Comparison of ENCODE assay signal across 8 mouse cellular contexts in the genomic region with DNA sequence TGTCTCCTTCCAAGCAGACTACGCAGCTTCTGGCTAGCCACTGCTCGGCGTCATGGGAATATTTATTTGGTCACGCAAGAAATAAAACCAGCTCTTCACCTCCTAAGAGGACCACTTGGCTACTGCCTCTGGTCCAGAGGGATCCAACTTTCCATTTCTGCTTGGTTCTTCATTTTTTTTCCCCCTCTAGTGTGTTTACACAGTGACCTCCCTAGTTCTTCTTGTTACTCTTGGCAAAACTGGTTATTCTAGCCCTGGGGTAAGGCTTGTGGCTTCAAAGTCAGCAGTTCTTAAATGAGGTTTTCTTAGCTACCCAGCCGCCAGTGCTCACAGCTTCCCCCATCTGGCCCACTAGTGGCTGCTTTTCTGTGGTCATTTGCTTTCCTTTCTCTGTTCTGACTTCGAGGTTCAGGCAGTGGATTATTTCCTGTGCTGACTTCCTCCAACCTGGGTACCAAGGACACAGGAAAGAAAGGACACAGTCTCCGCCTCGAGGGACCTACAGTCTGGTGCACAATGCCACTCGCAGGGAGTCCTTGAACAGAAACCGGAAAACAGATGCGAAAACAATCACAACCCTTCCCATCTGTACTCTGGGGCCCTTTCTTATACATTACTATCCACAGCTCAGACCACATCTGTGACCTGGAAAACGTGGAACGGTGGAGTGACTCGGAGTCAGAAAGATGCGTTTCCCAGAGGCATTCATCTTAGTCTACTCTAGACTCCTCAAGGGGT. TPM values are rescaled to one million over a fixed set of nuclear protein-coding genes. Genes with fewer than 3 reads are reported as not detected.
DNase-seq lines count a peak whose midpoint lies in the region; ATAC-seq lines count a peak whose summit lies in the region.

No protein-coding gene starts in this region.

- ATAC-seq in midbrain, embryonic 13.5 days: no peak
- ATAC-seq in midbrain, embryonic 15.5 days (replicated peaks): no peak
- no peak for ATAC-seq in limb, embryonic 12.5 days (ENCODE audit: insufficient number of reproducible peaks, insufficient read depth, low FRiP score, low TSS enrichment, low read depth)
- no peak for ATAC-seq in neural tube, embryonic 11.5 days (ENCODE audit: insufficient read depth, low FRiP score, low TSS enrichment)

- H3K4me3 ChIP-seq in midbrain, embryonic 13.5 days (replicated peaks): no peak overlapping the region
- H3K4me3 ChIP-seq in midbrain, embryonic 15.5 days: no peak overlapping the region
- peak overlapping the region; percentile 6; the same call in 1 of the 2 replicates for H3K4me3 ChIP-seq in brown adipose tissue, adult 24 weeks (ENCODE audit: insufficient read depth, low read depth, low read length)
- H3K4me3 ChIP-seq in limb, embryonic 12.5 days (replicated peaks): no peak overlapping the region
- H3K4me3 ChIP-seq in neural tube, embryonic 11.5 days (ENCODE audit: low read depth, low read length): no peak overlapping the region

- peaks cover 26% of the 10 kb centered on the region for H3K4me1 ChIP-seq in midbrain, embryonic 13.5 days (replicated peaks)
- peaks cover 13% of the 10 kb centered on the region for H3K4me1 ChIP-seq in midbrain, embryonic 15.5 days
- peaks cover 21% of the 10 kb centered on the region for H3K4me1 ChIP-seq in brown adipose tissue, adult 24 weeks (ENCODE audit: control insufficient read depth, insufficient read depth, insufficient read length, low read length)
- peaks cover 31% of the 10 kb centered on the region for H3K4me1 ChIP-seq in limb, embryonic 12.5 days (replicated peaks)
- peaks cover 7% of the 10 kb centered on the region for H3K4me1 ChIP-seq in neural tube, embryonic 11.5 days (ENCODE audit: control insufficient read depth, insufficient read depth, low read length)

- DNase-seq in heart, postnatal 4 days: peak; percentile 58
- peak; percentile 50 for DNase-seq in neural tube, embryonic 11.5 days (ENCODE audit: low spot score)
- DNase-seq in frontal cortex, adult 2 months (ENCODE audit: extremely low spot score in 1 of 2, low spot score in 1 of 2): no peak
- DNase-seq in right cerebral cortex, postnatal 4 days: no peak

- 0 out of 2 replicates have a peak overlapping the region, but pooled peaks have one; percentile 5 for H3K9ac ChIP-seq in midbrain, embryonic 13.5 days (replicated peaks)
- no peak overlapping the region for H3K9ac ChIP-seq in midbrain, embryonic 15.5 days
- no peak overlapping the region for H3K9ac ChIP-seq in limb, embryonic 12.5 days (replicated peaks)
- H3K9ac ChIP-seq in neural tube, embryonic 11.5 days (ENCODE audit: low read length): no peak overlapping the region

- H3K36me3 ChIP-seq in midbrain, embryonic 13.5 days: no peaks in the 10 kb centered on the region
- no peaks in the 10 kb centered on the region for H3K36me3 ChIP-seq in midbrain, embryonic 15.5 days (replicated peaks)
- H3K36me3 ChIP-seq in limb, embryonic 12.5 days: no peaks in the 10 kb centered on the region
- H3K36me3 ChIP-seq in neural tube, embryonic 11.5 days (ENCODE audit: control insufficient read depth, insufficient read depth, low read length): no peaks in the 10 kb centered on the region

- 0 out of 2 replicates have a peak overlapping the region, but pooled peaks have one; percentile 25 for H3K27ac ChIP-seq in midbrain, embryonic 13.5 days
- no peak overlapping the region for H3K27ac ChIP-seq in midbrain, embryonic 15.5 days
- peak overlapping the region; percentile 95 for H3K27ac ChIP-seq in brown adipose tissue, adult 24 weeks (replicated peaks; ENCODE audit: low read depth, low read length)
- H3K27ac ChIP-seq in limb, embryonic 12.5 days: peak overlapping the region; percentile 66
- no peak overlapping the region for H3K27ac ChIP-seq in neural tube, embryonic 11.5 days (ENCODE audit: low read depth, low read length)

- WGBS in midbrain, embryonic 13.5 days: 45% methylated on average over 15 of the region's 15 CpGs
- 47% methylated on average over 15 of the region's 15 CpGs for WGBS in midbrain, embryonic 15.5 days
- 38% methylated on average over 15 of the region's 15 CpGs for WGBS in limb, embryonic 12.5 days
- 38% methylated on average over 15 of the region's 15 CpGs for WGBS in neural tube, embryonic 11.5 days

- no peak overlapping the region for H3K4me2 ChIP-seq in midbrain, embryonic 13.5 days (replicated peaks)
- no peak overlapping the region for H3K4me2 ChIP-seq in midbrain, embryonic 15.5 days
- H3K4me2 ChIP-seq in limb, embryonic 12.5 days: peak overlapping the region; percentile 15; the same call in 1 of the 2 replicates
- H3K4me2 ChIP-seq in neural tube, embryonic 11.5 days (ENCODE audit: low read depth): no peak overlapping the region

- peaks cover 2% of the 10 kb centered on the region; the same call in 1 of the 2 replicates for H3K27me3 ChIP-seq in midbrain, embryonic 13.5 days
- no peaks in the 10 kb centered on the region; the same call in 1 of the 2 replicates for H3K27me3 ChIP-seq in midbrain, embryonic 15.5 days (replicated peaks)
- 0 out of 2 replicates have a peak, but pooled peaks cover 13% of the 10 kb centered on the region for H3K27me3 ChIP-seq in limb, embryonic 12.5 days
- no peaks in the 10 kb centered on the region for H3K27me3 ChIP-seq in neural tube, embryonic 11.5 days (ENCODE audit: control insufficient read depth, insufficient read depth, low read length)

- H3K9me3 ChIP-seq in midbrain, embryonic 13.5 days: no peaks in the 10 kb centered on the region
- no peaks in the 10 kb centered on the region for H3K9me3 ChIP-seq in midbrain, embryonic 15.5 days
- H3K9me3 ChIP-seq in limb, embryonic 12.5 days: no peaks in the 10 kb centered on the region
- H3K9me3 ChIP-seq in neural tube, embryonic 11.5 days (ENCODE audit: control insufficient read depth, low read length): no peaks in the 10 kb centered on the region

RNA-seq across cellular contexts. Expression of a gene that starts 4.6 kb away (rescaled TPM):
- 1.9 and 2.0 TPM in 2 replicates for polyA plus RNA-seq in midbrain, embryonic 13.5 days (2015; fragmentation: Nextera tagmentation; extraction: Ambion mirVana)
- 3.7 and 4.2 TPM in 2 replicates for polyA plus RNA-seq in midbrain, embryonic 15.5 days (2015; fragmentation: Nextera tagmentation; extraction: Ambion mirVana)
- polyA plus RNA-seq in brown adipose tissue, adult 24 weeks (2012; ENCODE audit: insufficient read depth, insufficient read length, missing spikeins): not detected in 2 replicates
- total RNA-seq in heart, postnatal 4 days (2021): 1 to 10 TPM; 3.3 to 3.5 TPM
- 1.1 and 1.2 TPM in 2 replicates for polyA plus RNA-seq in limb, embryonic 12.5 days (2016; fragmentation: Nextera tagmentation; extraction: Ambion mirVana)
- polyA plus RNA-seq in neural tube, embryonic 11.5 days (2014; fragmentation: Nextera tagmentation; extraction: Ambion mirVana): 1.7 and 2.5 TPM in 2 replicates
- polyA plus RNA-seq in frontal cortex, adult 2 months (2012; rRNA removed): 3.4 and 4.5 TPM in 2 replicates

RNA-seq across cellular contexts. Expression of a gene that starts 25.3 kb away (rescaled TPM):
- polyA plus RNA-seq in midbrain, embryonic 13.5 days (2015; fragmentation: Nextera tagmentation; extraction: Ambion mirVana): 44.0 and 49.9 TPM in 2 replicates
- 57.2 and 58.7 TPM in 2 replicates for polyA plus RNA-seq in midbrain, embryonic 15.5 days (2015; fragmentation: Nextera tagmentation; extraction: Ambion mirVana)
- 26.2 and 29.3 TPM in 2 replicates for polyA plus RNA-seq in brown adipose tissue, adult 24 weeks (2012; ENCODE audit: insufficient read depth, insufficient read length, missing spikeins)
- 100 to 1,000 TPM; 230 to 244 TPM for total RNA-seq in heart, postnatal 4 days (2021)
- 66.4 and 74.9 TPM in 2 replicates for polyA plus RNA-seq in limb, embryonic 12.5 days (2016; fragmentation: Nextera tagmentation; extraction: Ambion mirVana)
- polyA plus RNA-seq in neural tube, embryonic 11.5 days (2014; fragmentation: Nextera tagmentation; extraction: Ambion mirVana): 79.8 and 93.6 TPM in 2 replicates
- 19.1 and 19.9 TPM in 2 replicates for polyA plus RNA-seq in frontal cortex, adult 2 months (2012; rRNA removed)

RNA-seq across cellular contexts. Expression of a gene that starts 30.5 kb away (rescaled TPM):
- 0.20 TPM in 1 of 2 replicates, not detected in the other for polyA plus RNA-seq in midbrain, embryonic 13.5 days (2015; fragmentation: Nextera tagmentation; extraction: Ambion mirVana)
- 0.32 and 0.37 TPM in 2 replicates for polyA plus RNA-seq in midbrain, embryonic 15.5 days (2015; fragmentation: Nextera tagmentation; extraction: Ambion mirVana)
- not detected in 2 replicates for polyA plus RNA-seq in brown adipose tissue, adult 24 weeks (2012; ENCODE audit: insufficient read depth, insufficient read length, missing spikeins)
- total RNA-seq in heart, postnatal 4 days (2021): under 1 TPM in 1 of 2 experiments, not detected in 1; 0.17 TPM
- 0.18 TPM in 1 of 2 replicates, not detected in the other for polyA plus RNA-seq in limb, embryonic 12.5 days (2016; fragmentation: Nextera tagmentation; extraction: Ambion mirVana)
- 0.15 TPM in 1 of 2 replicates, not detected in the other for polyA plus RNA-seq in neural tube, embryonic 11.5 days (2014; fragmentation: Nextera tagmentation; extraction: Ambion mirVana)
- polyA plus RNA-seq in frontal cortex, adult 2 months (2012; rRNA removed): 0.90 and 0.97 TPM in 2 replicates

RNA-seq across cellular contexts. Expression of a gene that starts 43.6 kb away (rescaled TPM):
- polyA plus RNA-seq in midbrain, embryonic 13.5 days (2015; fragmentation: Nextera tagmentation; extraction: Ambion mirVana): 89.0 and 94.9 TPM in 2 replicates
- 80.6 and 83.2 TPM in 2 replicates for polyA plus RNA-seq in midbrain, embryonic 15.5 days (2015; fragmentation: Nextera tagmentation; extraction: Ambion mirVana)
- 0.96 TPM in 1 of 2 replicates, not detected in the other for polyA plus RNA-seq in brown adipose tissue, adult 24 weeks (2012; ENCODE audit: insufficient read depth, insufficient read length, missing spikeins)
- 1 to 10 TPM; 2.5 to 3.1 TPM for total RNA-seq in heart, postnatal 4 days (2021)
- polyA plus RNA-seq in limb, embryonic 12.5 days (2016; fragmentation: Nextera tagmentation; extraction: Ambion mirVana): 69.7 and 70.5 TPM in 2 replicates
- polyA plus RNA-seq in neural tube, embryonic 11.5 days (2014; fragmentation: Nextera tagmentation; extraction: Ambion mirVana): 45.9 and 59.3 TPM in 2 replicates
- 13.3 and 16.3 TPM in 2 replicates for polyA plus RNA-seq in frontal cortex, adult 2 months (2012; rRNA removed)

RNA-seq across cellular contexts. Expression of a gene that starts 50.0 kb away (rescaled TPM):
- polyA plus RNA-seq in midbrain, embryonic 13.5 days (2015; fragmentation: Nextera tagmentation; extraction: Ambion mirVana): 0.31 TPM in 1 of 2 replicates, not detected in the other
- 0.13 and 0.47 TPM in 2 replicates for polyA plus RNA-seq in midbrain, embryonic 15.5 days (2015; fragmentation: Nextera tagmentation; extraction: Ambion mirVana)
- polyA plus RNA-seq in brown adipose tissue, adult 24 weeks (2012; ENCODE audit: insufficient read depth, insufficient read length, missing spikeins): 3.5 and 4.5 TPM in 2 replicates
- 1 to 10 TPM; 1.4 to 1.8 TPM for total RNA-seq in heart, postnatal 4 days (2021)
- polyA plus RNA-seq in limb, embryonic 12.5 days (2016; fragmentation: Nextera tagmentation; extraction: Ambion mirVana): 0.21 TPM in 1 of 2 replicates, not detected in the other
- polyA plus RNA-seq in neural tube, embryonic 11.5 days (2014; fragmentation: Nextera tagmentation; extraction: Ambion mirVana): 0.17 TPM in 1 of 2 replicates, not detected in the other
- 1.1 and 1.8 TPM in 2 replicates for polyA plus RNA-seq in frontal cortex, adult 2 months (2012; rRNA removed)

Comparison
In these comparisons a context has a peak if more than half of its experiments do, and no peak if none do; other contexts are left out.
1. H3K27ac ChIP-seq: peak in midbrain, embryonic 13.5 days (single experiment), brown adipose tissue, adult 24 weeks (single experiment) and limb, embryonic 12.5 days (single experiment); none in midbrain, embryonic 15.5 days (single experiment) and neural tube, embryonic 11.5 days (single experiment).
2. DNase-seq: peak in heart, postnatal 4 days (single experiment) and neural tube, embryonic 11.5 days (single experiment); none in frontal cortex, adult 2 months (0 of 2) and right cerebral cortex, postnatal 4 days (single experiment).